Mouse (Mus musculus): Measurements from ENCODE around the gene Upf2.

The Upf2 gene

DNA sequence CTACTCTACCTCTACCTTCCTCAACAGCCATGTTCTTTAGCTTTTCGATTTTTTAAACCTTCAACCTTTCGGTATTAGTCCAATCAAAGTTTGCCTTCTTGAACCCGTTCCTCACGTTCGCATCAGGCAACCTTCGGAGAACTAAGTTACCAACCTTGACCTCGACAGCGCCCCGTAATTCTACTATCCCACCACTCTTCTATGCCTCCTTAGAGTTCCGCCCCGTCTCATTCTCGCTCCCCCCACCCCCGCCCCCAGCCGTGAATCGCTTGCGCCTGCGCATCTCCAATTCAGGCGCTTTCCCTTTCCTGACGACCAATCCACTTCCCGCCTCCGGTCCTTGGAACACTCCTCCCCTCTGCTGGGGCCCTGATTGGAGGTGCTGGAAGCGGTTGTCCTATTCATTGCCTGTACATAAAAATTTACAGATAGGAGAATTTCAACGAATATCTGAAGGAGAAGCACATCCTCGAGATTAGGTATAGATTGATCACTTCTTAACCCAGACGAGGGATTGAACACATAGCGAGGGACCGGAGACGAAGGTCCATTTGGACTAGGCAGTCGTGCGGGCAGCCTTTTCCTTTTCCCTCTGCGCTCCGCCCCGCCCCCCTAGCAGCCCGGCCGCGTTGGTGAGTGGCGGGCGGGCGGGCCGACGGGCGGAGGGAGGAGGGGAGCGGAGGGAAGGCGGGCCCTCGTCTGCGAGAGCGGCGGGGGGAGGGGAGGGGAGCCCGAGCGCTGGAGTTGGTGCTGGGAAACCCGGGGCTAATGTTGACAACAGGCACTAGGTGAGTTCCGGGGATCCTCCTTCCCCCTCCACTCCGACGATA is at the start of gene Upf2:
Gene Upf2, plus strand, starts transcription at position 704 of the 830 bp plus-strand sequence.
- peak; percentile 91 to 94 for DNase-seq (ENCODE audit: low spot score in 2 of 2)

DNA sequence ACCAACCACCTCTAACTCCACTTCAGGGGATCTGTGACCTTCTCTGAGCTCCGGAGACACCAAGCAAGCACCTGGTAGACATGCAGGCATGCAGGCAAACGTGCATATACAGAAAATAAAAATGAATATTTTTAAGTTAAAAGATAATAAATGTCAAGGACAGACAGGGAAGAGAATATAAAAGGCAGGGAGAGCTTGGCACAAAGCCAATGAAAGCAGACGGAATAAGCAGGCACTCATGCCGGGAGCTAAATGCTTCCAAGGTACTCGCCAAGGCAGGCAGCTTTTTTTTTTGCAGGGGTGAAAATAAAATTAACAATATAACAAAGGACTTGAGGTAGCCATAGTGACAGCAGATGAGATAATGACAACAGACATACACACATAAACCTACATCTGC is 45.2 kb upstream of the Upf2 start:
- DNase-seq (ENCODE audit: low spot score in 2 of 2), result no peak

- no peak for DNase-seq (ENCODE audit: low spot score in 2 of 2)
These were observed 44.6 kb upstream of the Upf2 start for GRCm38 (mm10) chr2:5906625-5907024.

- DNase-seq (ENCODE audit: low spot score in 2 of 2), result no peak
These were observed 39.8 kb upstream of the Upf2 start for GRCm38 (mm10) chr2:5911282-5911965.

DNA sequence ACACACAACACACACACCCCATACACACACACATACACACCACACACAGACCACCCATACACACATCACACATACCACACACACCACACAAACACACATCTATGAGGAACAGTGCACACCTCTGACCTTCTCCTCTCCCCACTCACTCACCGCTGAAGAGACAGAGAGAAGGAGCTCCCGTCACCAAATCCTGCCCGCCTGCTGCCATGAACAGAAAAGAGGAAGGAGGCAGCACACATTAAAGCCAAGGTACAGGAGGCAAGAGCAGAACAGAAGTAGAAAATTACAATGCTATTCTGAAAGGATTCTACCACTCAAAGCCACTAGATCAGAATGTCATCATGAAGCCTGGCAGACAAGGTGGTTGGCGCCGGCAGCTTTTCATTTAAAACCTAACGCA is 28.4 kb upstream of the Upf2 start:
- no peak for DNase-seq (ENCODE audit: low spot score in 2 of 2)

DNA sequence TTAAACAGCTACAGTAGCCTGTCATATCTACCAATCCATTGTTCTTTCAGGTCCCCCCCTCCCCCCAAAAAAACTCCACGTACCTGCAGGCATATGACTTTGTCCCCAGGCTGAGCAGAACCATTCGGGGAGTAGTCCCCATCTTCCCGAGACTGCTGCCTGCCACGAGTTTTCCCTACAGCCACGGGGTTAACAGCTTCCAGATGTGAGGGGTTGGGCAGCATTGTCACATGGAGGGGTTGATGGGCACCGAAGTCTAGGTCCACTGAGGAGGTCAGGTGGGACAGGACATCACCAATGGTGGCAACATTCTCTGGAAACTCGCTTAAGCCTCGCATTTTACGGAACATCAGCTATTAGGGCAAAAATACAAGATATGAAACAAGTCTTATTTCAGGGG is 27.5 kb upstream of the Upf2 start:
- DNase-seq (ENCODE audit: low spot score in 2 of 2), result no peak

GRCm38 (mm10) chr2:5927481-5927880 is 23.8 kb upstream of the Upf2 start:
- no peak for DNase-seq (ENCODE audit: low spot score in 2 of 2)

DNA sequence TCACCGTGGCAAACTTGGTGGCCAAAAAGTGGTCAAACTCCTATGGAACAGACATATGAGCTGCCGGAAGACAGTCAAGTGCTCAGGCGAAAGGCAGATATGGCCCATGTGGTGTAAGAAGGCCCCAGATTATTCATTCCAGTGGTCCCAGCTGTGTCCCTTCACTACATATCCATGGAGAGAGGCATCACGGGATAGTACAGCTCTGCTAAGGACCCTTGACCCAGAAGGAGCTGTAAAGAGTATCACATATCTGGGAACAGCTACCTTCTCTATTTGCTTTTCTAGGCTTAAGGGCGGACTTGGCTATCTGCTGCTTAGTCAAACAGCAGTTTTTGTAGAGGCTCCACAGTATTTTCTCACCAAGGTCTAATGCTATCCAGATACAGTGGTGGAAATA is 21.5 kb upstream of the Upf2 start:
- DNase-seq (ENCODE audit: low spot score in 2 of 2), result no peak

- no peak for DNase-seq (ENCODE audit: low spot score in 2 of 2)
These were observed 20.8 kb upstream of the Upf2 start for GRCm38 (mm10) chr2:5930291-5931054.

DNA sequence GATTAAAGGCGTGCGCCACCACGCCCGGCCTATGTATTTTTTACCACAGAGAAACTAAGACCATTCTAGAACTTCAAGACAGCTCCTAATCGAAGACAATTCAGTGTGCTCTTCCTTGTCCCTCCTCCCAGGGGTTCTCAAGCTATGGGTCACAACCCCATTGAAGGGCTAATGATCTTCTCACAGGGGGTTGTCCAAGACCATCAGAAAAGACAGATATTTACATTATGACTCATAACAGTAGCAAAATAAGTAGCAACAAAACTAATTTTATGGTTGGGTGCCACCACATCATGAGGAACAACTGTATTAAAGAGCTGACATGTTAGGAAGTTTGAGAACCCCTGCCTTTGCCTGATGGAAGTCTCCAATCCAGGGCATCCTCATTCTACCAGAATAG is 19.3 kb upstream of the Upf2 start:
- no peak for DNase-seq (ENCODE audit: low spot score in 2 of 2)

DNA sequence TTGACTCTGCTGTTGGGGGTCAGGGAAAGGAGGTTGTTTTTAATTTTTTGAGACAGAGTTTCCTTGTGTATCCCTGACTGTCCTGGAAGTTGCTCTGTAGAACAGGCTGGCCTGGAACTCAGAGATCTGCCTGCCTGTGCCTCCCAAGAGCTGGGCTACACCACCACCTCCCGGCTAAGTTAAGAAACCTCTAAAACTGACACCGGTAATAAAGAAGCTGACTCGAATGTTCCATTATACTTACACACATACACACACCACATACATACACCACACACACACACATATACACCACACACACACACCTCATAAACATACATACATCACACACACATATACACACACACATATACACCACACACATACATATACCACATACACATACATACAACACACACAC is 16.3 kb upstream of the Upf2 start:
- no peak for DNase-seq (ENCODE audit: low spot score in 2 of 2)

- no peak for DNase-seq (ENCODE audit: low spot score in 2 of 2)
These were observed 15.2 kb upstream of the Upf2 start for GRCm38 (mm10) chr2:5936068-5936467.

DNA sequence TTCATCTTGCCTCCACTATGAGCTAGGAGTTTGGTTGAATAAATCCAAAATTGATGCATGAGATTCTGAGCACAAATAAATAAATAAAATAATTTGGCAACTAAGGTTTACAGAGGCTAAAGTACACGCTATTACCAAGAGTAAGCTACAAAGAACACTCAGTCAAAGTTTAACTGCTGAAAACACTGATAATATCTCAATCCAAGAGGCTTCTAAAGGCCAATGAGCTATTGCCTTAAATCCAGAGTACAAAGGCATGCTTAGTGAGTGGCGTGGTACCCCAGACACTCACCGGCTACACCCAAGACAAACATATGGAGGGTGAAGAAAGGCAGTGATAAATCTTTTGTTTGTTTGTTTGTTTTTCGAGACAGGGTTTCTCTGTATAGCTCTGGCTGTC is 14.7 kb upstream of the Upf2 start:
- DNase-seq (ENCODE audit: low spot score in 2 of 2), result no peak

DNA sequence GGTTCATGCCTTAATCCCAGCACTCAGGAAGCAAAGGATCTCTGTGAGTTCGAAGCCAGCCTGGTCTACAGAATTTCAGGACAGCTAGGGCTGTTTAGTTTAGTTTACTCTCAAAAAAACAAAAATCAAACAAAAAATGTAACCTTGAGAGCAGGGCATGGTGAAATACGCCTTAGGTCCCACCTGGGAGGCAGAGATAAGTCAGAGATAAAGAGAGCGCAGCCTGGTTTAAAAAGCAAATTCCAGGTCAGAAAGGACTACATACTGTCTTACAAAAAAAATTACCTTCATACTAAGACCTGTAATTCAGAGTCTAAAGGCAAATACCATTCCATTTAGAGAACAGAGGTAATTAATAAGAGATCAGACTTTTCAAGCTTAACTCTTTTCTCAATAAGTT is 11.9 kb upstream of the Upf2 start:
- no peak for DNase-seq (ENCODE audit: low spot score in 2 of 2)

DNA sequence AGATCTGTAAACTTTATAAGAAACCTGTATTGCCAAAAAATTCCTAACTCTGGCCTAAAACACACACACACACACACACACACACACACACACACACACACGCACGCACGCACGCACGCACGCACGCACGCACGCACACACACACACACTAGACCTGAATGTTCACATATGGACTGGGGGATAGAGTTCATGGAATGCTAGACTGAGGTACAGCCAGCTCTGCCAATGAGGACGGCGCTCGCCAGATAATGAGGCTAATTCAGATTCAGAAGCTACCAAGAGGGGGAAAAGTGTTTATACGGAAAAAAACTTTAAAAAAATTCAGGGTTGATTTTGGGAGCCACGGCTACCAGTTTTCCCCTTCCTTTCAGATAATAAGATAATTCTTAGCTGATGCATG is 11.4 kb upstream of the Upf2 start:
- no peak for DNase-seq (ENCODE audit: low spot score in 2 of 2)

DNA sequence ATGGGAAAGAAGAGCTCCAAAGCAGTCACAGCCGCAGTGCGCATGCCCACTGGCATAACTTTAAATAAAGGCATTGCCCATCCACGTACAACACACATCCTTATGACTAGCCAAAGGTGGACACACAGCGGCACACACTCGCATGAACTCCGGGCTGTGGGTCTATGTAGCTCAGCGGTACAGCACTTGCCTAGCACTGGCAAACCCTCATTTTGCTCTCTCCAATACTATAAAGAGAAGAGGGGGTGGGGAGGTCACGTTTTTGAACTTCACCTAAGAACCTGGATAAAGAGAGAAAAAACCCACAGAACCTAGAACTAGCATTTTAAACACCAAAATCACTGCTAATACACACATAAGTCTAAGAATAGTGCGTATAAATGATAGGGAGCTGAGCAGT is 10.3 kb upstream of the Upf2 start:
- DNase-seq (ENCODE audit: low spot score in 2 of 2), result peak; percentile 15 to 31

GRCm38 (mm10) chr2:5941861-5942415 is 9.3 kb upstream of the Upf2 start:
- no peak for DNase-seq (ENCODE audit: low spot score in 2 of 2)

DNA sequence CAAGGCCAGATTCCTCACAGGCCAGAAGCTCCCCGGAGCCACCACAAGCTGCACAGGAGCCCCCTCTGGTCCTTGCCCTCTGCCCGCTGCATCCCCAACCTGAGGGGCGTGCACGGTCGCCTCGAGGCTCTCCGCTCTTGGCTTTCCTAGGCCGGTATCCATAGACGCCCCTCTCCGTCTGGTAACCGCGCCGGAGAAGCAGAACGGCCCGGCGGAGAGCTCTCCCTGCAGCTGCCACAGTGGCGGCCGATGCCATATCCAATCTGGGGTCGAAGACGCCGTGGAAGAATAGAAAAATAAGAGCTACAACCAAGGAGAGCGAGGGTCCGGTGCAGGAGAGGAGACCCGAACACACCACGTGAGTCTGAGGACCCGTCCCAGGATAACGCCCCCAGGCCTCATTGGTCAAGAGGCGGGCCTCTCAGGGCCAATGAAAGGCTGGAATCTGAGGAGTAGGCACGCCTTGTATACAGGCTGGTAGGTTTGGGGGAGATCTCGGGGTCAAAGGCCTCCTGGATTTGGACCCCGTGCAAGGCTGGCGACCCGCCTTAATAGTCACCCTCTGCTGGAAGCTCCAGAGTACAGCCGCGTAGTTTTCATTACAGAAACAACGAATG is 8.7 kb upstream of the Upf2 start, which contains the start of gene Dhtkd1:
Gene Dhtkd1, minus strand, starts transcription at position 377 of the 617 bp plus-strand sequence.
- peak; percentile 57 to 79 for DNase-seq (ENCODE audit: low spot score in 2 of 2)

GRCm38 (mm10) chr2:5943071-5943470 is 8.2 kb upstream of the Upf2 start:
- no peak for DNase-seq (ENCODE audit: low spot score in 2 of 2)

GRCm38 (mm10) chr2:5945629-5946028 is 5.6 kb upstream of the Upf2 start:
- no peak for DNase-seq (ENCODE audit: low spot score in 2 of 2)

DNA sequence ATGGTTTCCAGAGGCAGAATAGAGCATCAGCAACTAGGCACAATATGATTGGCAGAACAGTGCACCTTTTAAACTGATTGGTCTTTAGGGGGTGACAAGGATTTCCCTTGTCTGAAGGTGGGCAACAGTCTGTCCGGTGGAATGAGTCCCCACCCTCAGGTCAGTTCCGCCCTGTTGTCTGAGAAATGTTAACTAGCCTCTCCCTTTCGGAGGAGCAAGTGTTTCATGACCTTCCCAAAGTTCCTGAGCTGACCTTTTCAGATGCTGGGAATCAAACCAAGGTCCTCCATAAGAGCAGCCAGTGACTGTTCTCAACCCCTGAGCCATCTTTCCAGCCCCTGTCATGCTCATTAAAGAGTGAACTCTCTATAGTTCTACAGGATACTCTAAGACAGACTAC is 4.4 kb upstream of the Upf2 start:
- DNase-seq (ENCODE audit: low spot score in 2 of 2), result no peak

GRCm38 (mm10) chr2:5948964-5949363 is 2.3 kb upstream of the Upf2 start:
- no peak for DNase-seq (ENCODE audit: low spot score in 2 of 2)
